Mouse (Mus musculus) midbrain, embryonic 12.5 days (tissue): ENCODE results near the gene Erp29. TPM values are rescaled to one million over a fixed set of nuclear protein-coding genes. Genes with fewer than 3 reads are reported as not detected.

Experiments
- ATAC-seq: fragments of 200-750 bp; cut with Nextera tagmentation; 2 replicates; pipeline ENCODE4 v1.8.0; 2017; ENCODE audit warnings: low read depth, moderate TSS enrichment, moderate library complexity; ENCODE audit not compliant: low FRiP score
- H3K27ac ChIP-seq: fragments of 300-500 bp; sonication (generic); replicated peaks from 2 replicates; pipeline ENCODE4 v1.5.1; 2016; ENCODE audit warnings: mild to moderate bottlenecking
- H3K27me3 ChIP-seq: fragments of 300-500 bp; sonication (generic); 2 replicates; pipeline ENCODE4 v1.6.1; 2016; ENCODE audit warnings: mild to moderate bottlenecking
- H3K36me3 ChIP-seq: fragments of 300-500 bp; sonication (generic); 2 replicates; pipeline ENCODE4 v1.6.1; 2016
- H3K4me1 ChIP-seq: fragments of 300-500 bp; sonication (generic); 2 replicates; pipeline ENCODE4 v1.6.1; 2016
- H3K4me2 ChIP-seq: fragments of 300-500 bp; sonication (generic); replicated peaks from 2 replicates; pipeline ENCODE4 v1.6.1; 2016; ENCODE audit warnings: mild to moderate bottlenecking, moderate library complexity
- H3K4me3 ChIP-seq: fragments of 300-500 bp; sonication (generic); 2 replicates; pipeline ENCODE4 v1.5.1; 2016; ENCODE audit warnings: mild to moderate bottlenecking
- H3K9ac ChIP-seq: fragments of 300-500 bp; sonication (generic); replicated peaks from 2 replicates; pipeline ENCODE4 v1.6.1; 2016; ENCODE audit warnings: mild to moderate bottlenecking, moderate library complexity
- H3K9me3 ChIP-seq: fragments of 300-500 bp; sonication (generic); 2 replicates; pipeline ENCODE4 v1.6.1; 2016; ENCODE audit warnings: mild to moderate bottlenecking
- WGBS: fragments of 180-500 bp; shearing (Covaris S2); methylation state at CpG from one replicate; pipeline ENCODE4 v1.1.7; 2016; 5-methylcytosine and 5-hydroxymethylcytosine counted together
- polyA plus RNA-seq: library from polyadenylated mRNA; unstranded; fragments of >200 nt; fragmentation: Nextera tagmentation; extraction: Ambion mirVana; gene quantifications from 2 replicates; pipeline ENCODE4 v1.2.1, GENCODE M21; 2016

Gene Erp29
- polyA plus RNA-seq, 1 experiment from 2014 or later = 137 TPM

- H3K4me2 ChIP-seq = peak overlapping the region; percentile 71
- peak; percentile 77 for ATAC-seq
- H3K4me3 ChIP-seq = peak overlapping the region; percentile 85
- peaks cover 17% of the 10 kb centered on the region for H3K27me3 ChIP-seq
- H3K36me3 ChIP-seq = peaks cover 27% of the 10 kb centered on the region
- H3K27ac ChIP-seq = peak overlapping the region; percentile 84
- peaks cover 26% of the 10 kb centered on the region for H3K4me1 ChIP-seq
- H3K9me3 ChIP-seq = peaks cover 8% of the 10 kb centered on the region; the same call in 1 of the 2 replicates
- peak overlapping the region; percentile 88 for H3K9ac ChIP-seq
- WGBS = 2% methylated on average over 31 of the region's 47 CpGs
Observed at GRCm38 (mm10) chr5:121384757-121385460, 67.4 kb downstream of the Erp29 start.

GRCm38 (mm10) chr5:121383857-121384756 lies 68.2 kb downstream of the Erp29 start:
- 63% methylated on average over 10 of the region's 10 CpGs for WGBS
- Histone ChIP-seq H3K4me2 (peak overlapping the region; percentile 71), H3K4me1 (peaks cover 21% of the 10 kb centered on the region), H3K9ac (peak overlapping the region; percentile 43), H3K9me3 (peaks cover 8% of the 10 kb centered on the region; the same call in 1 of the 2 replicates), H3K4me3 (peak overlapping the region; percentile 85), H3K27ac (no peak overlapping the region), H3K36me3 (peaks cover 35% of the 10 kb centered on the region), H3K27me3 (peaks cover 17% of the 10 kb centered on the region)
- ATAC-seq = no peak

GRCm38 (mm10) chr5:121380692-121381091 lies 71.6 kb downstream of the Erp29 start:
- peaks cover 59% of the 10 kb centered on the region for H3K36me3 ChIP-seq
- H3K9me3 ChIP-seq = peaks cover 8% of the 10 kb centered on the region; the same call in 1 of the 2 replicates
- 96% methylated on average over 2 of the region's 2 CpGs for WGBS
- H3K4me1 ChIP-seq = peaks cover 14% of the 10 kb centered on the region
- H3K9ac ChIP-seq = no peak overlapping the region
- no peaks in the 10 kb centered on the region for H3K27me3 ChIP-seq
- H3K4me3 ChIP-seq = no peak overlapping the region
- ATAC-seq = no peak
- no peak overlapping the region for H3K27ac ChIP-seq
- H3K4me2 ChIP-seq = no peak overlapping the region

- peaks cover 8% of the 10 kb centered on the region; the same call in 1 of the 2 replicates for H3K9me3 ChIP-seq
- H3K27me3 ChIP-seq = no peaks in the 10 kb centered on the region
- no peak overlapping the region for H3K4me3 ChIP-seq
- H3K27ac ChIP-seq = no peak overlapping the region
- 95% methylated on average over 13 of the region's 13 CpGs for WGBS
- ATAC-seq = no peak
- H3K36me3 ChIP-seq = peaks cover 76% of the 10 kb centered on the region
- no peak overlapping the region for H3K4me2 ChIP-seq
- H3K4me1 ChIP-seq = peaks cover 8% of the 10 kb centered on the region; the same call in 1 of the 2 replicates
- H3K9ac ChIP-seq = no peak overlapping the region
Observed at GRCm38 (mm10) chr5:121378678-121379256, 73.5 kb downstream of the Erp29 start.

Other genes starting within 250 kb of the Erp29 start
- 475 and 502 TPM in 2 replicates for gene Rpl6, start 248.0 kb downstream of the Erp29 start, polyA plus RNA-seq
- gene Hectd4, start 232.3 kb downstream of the Erp29 start, polyA plus RNA-seq = 14.9 and 17.8 TPM in 2 replicates
- 124 TPM in 2 replicates for gene Trafd1, start 66.9 kb downstream of the Erp29 start, polyA plus RNA-seq
- gene Naa25, start 54.6 kb downstream of the Erp29 start, polyA plus RNA-seq = 46.0 and 48.3 TPM in 2 replicates
- 0.96 and 1.1 TPM in 2 replicates for gene Tmem116, start 613 bp downstream of the Erp29 start, polyA plus RNA-seq
- 0.07 TPM in 1 of 2 replicates, not detected in the other for gene Adam1b, start 50.9 kb upstream of the Erp29 start, polyA plus RNA-seq
- 3.0 and 3.4 TPM in 2 replicates for gene Adam1a, start 93.0 kb upstream of the Erp29 start, polyA plus RNA-seq
- not detected in 2 replicates for gene Gm42878, start 93.0 kb upstream of the Erp29 start, polyA plus RNA-seq
- 56.4 and 58.2 TPM in 2 replicates for gene Mapkapk5, start 93.4 kb upstream of the Erp29 start, polyA plus RNA-seq
- 92.5 and 94.1 TPM in 2 replicates for gene Aldh2, start 141.3 kb upstream of the Erp29 start, polyA plus RNA-seq
- 1.3 and 1.7 TPM in 2 replicates for gene Acad12, start 166.4 kb upstream of the Erp29 start, polyA plus RNA-seq
- gene Acad10, start 208.0 kb upstream of the Erp29 start, polyA plus RNA-seq = 1.9 and 2.3 TPM in 2 replicates
- 49.0 and 51.5 TPM in 2 replicates for gene Brap, start 208.1 kb upstream of the Erp29 start, polyA plus RNA-seq